Mouse (Mus musculus) fibroblast of lung, adult 2 months (primary cell): Measurements from ENCODE around the gene Arhgap10.

Experiments used
- DNase-seq: peaks from one replicate; pipeline ENCODE4 v3.0.0-alpha.2; 2011; ENCODE audit warnings: low read depth

Gene Arhgap10

DNA sequence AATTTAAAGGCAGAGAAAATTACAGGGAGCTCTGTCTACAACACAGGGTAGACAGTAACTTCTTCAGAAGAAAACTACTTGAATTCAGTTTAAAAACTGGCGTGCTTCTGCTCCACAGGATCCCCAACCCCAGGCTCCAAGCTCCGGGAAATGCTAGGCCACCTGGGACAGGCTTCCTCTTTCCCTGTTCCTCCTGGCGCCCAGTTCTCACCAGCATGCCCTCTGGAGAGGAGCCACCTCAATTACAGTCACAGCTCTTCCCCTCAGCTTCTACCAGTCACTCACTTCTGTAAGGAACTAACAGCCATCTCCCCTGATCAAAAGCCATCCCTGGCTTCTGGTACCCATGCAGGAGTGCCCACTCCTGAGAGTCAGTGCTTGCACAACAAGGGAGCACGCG lies 32.9 kb downstream of the Arhgap10 start:
- no peak for DNase-seq

DNA sequence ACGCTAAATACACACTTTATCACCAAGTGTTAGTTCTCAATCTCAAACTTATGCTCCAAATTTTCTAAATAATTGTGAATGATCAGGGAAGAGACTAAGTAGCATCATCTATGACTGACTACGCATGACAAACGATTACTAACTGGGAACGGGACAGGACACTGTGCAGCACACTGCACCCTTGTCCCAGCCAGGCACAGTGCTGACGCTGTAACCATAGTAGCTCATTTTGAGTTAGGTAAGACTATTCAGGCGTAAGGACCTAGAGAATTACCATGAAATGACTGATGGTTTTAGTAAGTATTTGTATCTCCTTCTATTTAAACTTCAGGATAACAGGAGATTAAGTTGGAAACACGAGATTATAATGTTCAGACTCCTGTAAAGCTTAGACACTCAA lies 33.5 kb downstream of the Arhgap10 start:
- DNase-seq = no peak

DNA sequence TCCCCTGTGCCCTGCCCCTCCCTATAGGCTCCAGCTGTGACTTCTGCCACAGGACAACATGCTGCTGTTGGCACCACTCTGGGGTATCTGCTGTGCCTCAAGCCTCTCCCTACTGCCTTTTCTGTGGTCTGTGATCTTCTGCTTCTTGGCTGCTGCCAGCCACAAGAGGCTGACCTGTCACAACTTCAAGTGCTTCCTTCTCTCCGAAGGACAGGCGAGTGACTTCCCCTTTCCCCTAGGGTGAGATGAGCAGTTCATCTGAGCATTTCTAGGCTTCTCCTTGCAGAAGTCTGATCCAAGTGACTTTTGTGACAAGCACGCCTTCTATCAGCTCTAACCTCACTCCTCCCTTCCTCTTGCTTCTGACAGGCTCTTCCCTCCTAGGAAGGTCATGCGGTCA lies 34.1 kb downstream of the Arhgap10 start:
- no peak for DNase-seq

DNA sequence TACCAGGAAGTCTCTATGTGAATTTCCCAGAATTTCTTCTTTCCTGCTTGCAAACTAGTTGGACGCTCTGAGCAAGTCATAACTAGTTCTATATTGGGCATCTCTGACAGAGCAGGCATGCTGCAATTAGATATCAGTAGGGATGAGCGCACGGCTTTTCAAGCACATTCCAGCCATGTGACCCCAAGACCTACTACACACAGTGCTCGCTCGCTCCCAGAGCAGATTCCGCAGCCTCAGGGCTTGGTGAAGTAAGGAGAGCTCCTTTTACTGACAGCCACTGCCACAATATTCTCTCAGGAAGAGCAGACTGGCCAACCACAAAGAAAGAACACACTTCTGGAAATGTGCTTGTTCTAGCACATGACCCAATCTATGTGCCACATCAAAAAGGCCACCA lies 36.0 kb downstream of the Arhgap10 start:
- DNase-seq = no peak

DNA sequence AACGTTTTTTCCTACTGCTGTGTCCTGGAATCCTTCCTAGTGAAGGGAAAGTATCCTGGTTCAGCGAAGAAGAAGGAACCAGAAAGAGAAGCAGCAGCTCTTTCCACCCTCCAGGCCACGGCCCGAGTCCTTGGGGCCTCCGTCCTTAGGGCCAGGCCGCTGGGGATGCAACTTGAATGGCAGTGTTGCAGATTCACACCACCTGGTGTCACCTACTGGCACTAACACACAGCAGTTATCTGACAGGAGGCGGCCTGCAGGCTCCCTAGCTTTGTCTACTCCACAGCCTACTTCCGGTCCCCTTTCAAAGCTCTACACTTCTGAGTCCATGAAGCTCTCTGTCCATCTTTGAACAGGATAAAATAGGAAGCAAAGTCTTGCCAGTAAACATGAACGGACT lies 37.8 kb downstream of the Arhgap10 start:
- no peak for DNase-seq

DNA sequence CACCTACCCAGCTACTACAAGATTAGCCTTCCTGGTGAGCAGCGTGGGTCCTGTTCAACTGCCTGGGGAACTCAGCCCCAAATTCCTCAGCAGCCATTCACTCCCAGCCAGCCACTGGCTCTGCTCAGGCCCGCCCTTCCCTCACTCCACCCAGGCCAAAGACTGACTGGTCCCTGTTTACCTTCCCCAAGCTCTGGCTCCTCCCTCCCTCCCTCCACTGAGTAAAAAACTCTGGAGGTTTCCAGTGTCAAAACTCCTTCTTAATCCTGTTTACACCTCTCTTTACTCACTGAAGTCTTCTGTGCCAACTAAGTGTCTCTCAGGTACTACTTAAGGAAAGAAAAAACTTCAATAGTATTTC lies 38.9 kb downstream of the Arhgap10 start:
- no peak for DNase-seq

DNA sequence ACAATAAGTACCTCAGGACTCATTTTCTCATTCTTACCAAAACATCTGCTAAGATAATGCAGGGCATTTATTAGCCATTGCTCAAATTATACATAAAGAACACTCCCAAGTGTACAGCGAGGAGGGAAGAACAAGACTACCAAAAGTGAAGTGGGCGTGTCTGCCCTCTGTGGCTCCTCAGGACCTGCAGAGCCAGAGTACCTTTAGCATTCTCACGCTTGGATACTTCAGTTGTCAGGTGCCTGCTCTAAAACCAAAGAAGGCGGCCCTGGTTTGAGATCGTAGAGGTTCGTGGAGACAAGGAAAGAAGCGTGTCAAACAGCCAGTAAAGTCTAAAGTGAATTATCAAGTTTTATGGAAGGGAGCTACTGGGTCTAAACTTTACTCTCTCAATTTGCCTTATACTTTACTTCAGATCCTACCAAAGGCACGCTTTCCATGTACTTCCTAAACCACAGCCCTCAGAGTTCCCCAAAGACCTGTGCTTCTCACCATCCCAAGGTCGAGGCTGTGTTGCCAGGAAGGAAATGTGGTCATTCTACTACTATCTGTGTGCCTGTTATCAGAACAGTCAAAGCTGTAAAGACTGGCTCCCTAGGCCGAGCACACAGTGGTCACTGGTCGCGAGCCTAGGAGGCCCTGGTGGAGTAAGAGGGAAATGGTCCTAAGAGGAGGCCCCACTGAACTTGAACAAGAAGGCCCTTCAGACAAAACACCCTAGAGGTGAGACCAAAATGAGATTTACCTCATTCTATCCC lies 39.4 kb downstream of the Arhgap10 start:
- no peak for DNase-seq

DNA sequence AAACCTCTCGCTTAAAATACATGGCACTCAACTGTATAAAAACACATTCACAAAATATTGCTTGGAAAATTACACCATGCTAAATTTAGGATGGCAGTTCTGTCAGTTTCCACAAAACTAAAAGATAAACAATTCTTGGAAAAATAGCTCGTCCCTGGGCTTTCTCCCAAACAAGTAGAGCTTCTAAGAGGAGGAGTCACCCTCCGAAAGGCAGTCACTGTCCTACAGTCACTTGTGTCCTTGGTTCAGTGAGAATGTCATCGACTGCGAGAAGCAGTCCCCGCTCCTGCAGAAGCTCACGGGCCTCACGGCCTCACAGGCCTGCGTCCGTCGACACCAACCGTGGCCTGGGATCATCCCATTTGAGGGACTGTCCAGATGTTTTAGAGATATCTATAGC lies 40.1 kb downstream of the Arhgap10 start:
- DNase-seq = no peak

DNA sequence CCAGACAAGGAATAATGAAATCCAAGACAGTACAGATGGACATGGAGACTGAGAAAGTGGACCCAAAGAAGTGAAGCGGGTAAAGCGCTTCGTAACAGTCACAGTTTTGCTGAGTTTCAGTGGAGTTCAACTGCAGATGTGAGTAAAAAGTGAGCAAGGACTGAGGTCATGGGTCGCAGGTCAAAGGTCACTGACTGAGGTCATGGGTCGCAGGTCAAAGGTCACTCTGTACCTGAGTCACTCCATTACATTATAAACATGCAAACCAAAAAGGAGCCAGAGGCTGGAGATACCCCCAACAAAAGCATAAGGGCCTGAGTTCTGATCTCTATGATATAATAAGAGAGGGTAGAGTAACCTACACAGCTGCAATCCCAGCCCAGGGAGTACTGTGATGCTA lies 43.1 kb downstream of the Arhgap10 start:
- DNase-seq = no peak

DNA sequence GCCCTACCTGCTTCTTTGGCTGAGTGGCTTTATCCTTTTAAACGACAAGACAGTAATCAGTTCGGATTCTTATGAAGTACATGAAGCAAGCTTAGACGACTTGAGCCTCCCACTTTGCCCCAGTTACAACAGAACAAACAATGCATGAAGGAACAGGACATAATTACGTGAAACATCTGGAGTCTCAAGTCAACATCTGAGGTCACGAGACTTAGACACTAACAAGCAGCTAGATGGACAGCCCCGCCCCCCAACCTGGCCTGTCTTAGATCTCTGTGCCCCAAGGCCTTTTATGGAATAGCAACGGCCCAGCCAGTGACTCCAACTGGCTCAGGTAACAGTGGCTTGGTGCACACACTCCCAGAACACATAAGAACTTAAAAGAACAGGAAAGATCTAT lies 44.0 kb downstream of the Arhgap10 start:
- DNase-seq = no peak

DNA sequence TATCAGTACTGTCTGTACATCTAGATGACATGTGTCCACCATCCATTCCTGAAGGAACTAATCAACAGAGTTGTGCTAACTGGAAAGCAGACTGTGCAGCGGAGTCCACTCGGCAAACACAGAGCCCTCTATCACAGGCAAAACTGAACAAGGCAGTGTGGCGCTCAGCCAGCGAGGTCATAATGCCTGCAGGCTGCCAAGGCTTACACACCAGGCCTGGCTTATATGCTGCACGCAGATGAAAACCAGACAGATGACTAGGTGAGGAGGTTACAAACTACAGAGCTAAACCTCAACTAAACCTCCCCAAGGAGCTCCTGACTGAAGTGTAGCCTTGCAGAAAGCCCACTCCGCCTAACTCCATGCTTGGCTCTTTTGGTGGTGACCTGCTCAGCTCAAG lies 44.4 kb downstream of the Arhgap10 start:
- DNase-seq = peak; percentile 91

DNA sequence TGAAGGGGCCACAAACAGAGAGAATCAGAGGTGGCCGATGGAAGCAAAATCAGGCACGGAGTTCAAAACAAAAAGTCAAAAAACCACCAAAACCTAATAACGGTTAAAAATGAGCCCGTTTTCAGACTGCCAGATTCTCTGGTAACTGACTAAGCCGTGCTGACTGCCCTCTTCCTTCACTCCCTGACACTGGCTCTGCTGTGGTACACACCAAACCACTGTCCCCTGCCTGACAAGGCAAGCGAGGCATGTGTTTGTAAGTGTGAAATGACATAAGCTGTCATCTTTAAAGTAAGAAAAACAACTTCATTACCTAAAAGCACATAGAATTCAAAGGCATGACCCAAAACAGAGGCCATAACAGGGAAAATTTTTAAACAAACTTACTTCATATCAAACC lies 56.4 kb downstream of the Arhgap10 start:
- DNase-seq = no peak

DNA sequence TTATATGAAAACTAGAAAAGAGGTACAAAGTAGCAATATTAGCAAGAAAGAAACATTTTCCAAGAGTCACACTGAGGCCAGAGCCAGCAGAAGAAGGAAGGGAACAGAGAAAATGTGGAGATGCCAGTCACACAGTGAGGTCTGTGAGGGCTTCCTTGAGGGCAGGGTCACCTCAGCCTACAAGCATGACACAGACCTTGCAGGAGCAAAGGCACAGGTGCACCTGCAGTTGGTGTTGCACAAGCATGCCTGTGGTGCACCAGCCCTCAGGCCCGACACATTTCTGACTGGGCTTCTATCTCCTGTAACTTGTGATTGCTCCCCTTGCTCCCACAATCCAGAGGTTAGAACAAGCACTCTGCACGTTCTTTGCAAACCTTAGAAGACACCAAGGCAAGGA lies 57.4 kb downstream of the Arhgap10 start:
- no peak for DNase-seq

DNA sequence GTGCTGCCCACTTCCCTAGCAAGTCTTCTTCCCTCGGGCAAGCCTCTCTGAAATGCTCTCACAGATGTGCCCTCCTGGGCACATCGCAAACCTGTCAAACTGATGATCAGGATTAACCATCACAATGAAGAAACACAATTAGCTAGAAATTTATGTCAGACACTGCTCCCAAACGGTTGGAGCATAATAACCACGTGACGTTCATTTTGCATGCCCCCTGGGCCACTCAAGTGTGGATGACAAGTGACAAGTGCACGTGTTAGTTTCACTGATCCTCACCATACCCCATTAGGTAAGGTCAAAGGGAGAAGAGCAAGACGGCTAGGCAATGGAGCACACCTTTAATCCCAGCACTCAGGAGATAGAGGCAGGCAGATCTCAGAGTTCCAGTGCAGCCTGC lies 58.1 kb downstream of the Arhgap10 start:
- no peak for DNase-seq

DNA sequence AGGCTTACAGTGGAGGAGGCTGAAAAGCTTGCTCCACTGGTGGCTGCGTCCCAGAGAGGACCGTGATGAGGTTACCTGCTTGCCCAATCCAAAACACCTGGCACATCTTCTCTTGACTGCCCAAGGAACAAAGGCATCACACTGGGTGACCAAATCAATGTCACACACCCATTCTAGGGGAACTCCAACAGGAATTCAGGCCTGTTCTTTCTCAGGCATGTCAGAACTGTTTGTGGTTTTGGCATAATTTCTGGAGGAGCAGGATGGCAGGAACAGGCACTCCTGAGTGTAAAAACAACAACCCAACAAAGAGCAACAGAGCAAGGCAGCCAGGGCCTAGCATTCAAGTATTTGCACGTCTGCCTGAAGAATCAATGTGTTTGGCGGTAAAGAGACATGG lies 59.2 kb downstream of the Arhgap10 start:
- peak; percentile 36 for DNase-seq

DNA sequence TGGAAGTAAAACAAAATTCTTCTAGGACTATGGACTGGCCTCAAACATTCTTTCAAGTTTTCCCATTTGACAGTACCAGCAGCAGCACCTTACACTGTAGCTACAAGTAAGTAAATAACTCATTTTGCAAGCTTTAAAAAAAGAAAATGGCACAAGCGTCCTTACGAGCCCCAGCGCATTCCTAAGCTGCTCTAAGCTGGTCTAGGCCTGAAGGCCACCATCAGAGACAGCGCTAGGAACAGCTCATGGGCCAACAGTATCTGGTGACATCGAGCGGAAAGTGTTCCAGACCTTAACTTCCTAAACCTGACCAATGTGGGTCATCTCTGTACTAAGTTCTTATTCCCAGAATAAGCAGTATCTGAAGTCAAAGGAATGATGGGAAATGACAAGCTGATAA lies 61.5 kb downstream of the Arhgap10 start:
- DNase-seq = no peak

DNA sequence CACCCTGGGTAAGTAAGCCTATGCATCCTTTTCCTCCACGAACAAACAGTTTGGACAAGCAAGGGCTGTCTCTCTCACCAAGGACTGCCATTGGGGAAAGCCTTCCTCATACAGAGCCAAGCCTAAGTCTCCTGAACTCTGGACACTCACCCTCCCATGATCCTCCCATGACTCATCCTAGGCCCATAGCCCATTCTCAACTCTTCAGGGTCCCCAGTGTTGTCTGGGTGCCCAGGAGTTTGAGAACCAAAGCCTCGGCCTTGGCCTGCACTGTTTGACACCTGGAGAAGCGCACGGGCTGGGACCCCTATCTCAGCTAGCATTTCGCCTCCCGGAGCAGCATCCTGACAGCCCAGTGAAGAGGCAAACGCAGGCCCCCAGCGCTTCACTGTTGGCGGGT lies 63.9 kb downstream of the Arhgap10 start:
- no peak for DNase-seq

DNA sequence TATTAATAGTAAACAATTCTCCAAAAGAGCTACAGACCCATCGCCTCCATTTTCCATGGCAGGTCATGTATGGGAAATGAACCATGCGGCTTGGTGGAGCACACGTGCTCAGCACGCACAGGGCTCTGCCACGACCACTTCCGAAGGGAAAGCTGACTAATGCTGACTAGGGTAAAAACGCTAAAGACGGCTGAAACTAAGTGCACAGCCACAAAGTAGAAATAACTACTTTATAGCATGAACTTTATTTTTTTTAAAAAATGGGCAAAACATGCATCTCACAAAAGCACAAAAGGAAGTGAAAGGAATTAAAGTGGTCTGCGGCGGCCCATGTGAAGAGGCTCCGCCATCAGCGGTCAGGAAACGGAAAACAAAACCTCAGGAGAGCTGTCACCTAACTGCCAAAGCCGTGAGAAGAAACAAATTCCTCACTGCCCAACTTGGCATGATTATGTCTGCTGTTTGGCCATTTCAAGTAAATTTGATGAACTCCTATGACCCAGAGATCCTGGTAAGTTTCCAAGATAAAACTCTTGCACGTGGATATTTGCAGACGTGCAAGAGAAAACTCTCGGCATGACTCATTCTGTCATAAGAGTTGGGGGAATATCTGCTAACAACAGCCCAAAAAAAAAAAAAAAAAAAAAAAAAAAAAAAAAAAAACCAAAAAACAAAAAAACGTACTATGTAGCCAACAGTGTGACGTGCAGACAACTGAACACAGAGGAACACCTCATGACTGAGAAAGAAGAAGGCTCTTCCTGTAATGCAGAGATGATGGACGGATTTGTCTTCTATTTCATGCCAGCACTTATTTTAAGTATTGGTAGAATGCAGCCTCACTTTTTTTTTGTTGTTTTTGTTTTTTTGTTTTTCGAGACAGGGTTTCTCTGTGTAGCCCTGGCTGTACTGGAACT lies 66.0 kb downstream of the Arhgap10 start:
- peak; percentile 70 for DNase-seq

DNA sequence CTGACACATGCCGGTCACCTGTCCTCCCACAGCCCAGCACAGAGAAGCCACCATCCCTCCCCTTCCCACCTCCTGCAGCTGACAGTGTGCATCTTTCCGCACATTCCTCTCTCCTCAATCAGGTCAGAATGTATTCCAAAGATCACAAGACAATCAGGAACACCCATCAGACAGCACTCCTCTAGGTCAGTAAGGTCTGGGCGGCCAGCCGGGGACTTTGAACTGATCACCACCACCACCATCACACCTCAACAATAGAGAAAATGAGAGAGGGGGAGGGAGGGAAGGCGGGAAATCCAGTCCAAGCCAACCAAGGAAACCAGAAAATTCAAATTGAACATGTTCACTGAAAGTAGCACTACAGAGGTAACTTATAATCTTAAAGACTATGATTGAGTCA lies 66.7 kb downstream of the Arhgap10 start:
- no peak for DNase-seq

DNA sequence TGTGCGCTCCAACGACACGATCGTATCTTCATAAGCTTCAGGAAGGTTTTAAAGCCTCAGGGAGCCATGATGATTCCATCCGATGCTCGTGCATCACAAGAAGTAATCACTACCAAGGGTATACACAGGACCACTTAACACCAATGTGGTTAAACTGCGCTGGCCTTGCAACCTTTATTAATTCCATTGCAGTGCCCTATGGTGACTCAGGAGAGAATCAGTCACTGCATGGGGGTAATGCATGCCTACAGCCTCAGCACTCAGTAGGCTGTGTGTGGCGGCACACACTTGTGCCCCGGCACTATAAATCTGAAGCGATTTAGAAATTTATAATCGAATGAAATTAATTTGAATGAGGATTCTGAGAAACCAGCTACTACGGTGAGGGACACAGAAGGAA lies 71.5 kb downstream of the Arhgap10 start:
- no peak for DNase-seq

DNA sequence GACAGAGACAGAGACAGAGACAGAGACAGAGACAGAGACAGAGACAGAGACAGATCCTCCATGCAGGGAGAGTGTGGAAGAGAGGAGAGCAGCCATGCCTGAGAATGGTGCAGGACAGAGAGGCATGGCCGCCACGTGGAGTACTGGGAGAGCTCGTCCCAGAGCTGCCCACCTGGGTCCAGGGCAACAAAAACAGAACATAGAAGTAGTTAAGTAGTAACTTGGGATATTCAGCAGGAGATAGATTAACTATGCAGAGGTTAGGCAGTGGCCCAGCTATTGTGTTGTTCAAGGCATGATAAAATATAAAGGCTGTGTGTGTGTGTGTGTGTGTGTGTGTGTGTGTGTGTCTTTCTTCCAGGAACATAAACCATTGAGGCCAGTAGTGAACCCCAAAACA lies 72.1 kb downstream of the Arhgap10 start:
- no peak for DNase-seq

DNA sequence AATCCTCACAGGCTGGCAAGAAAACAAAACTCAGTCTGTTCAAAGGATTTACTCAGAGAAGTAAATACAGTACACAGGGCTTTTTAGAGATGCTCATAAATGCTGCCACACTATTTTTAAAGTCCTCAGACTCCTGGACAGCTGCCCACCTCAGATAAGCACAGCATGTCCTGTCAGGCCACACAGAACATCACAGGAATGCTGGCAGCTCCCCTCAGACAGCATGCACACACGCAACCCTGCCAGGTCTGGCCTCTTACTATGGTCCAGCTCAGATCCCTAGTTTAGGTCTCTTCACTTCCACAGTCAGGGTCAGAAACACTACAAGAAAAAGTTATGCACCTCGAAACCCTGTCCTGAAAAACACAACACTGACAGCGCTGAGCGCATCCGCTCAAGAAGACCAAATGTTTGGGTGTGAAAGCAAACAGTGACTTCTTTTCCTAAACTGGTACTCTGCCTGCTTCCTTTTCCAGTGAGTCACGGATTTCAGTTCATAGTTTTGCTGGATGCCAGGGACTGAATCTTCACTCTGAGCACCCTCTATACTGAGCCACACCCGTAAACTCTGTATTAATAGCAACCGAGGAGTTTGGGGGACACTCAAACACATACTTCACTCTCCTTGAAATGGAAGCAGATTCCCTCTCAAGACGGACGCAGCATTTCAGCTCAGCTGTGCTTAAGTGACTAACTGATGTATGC lies 73.4 kb downstream of the Arhgap10 start:
- DNase-seq = no peak

DNA sequence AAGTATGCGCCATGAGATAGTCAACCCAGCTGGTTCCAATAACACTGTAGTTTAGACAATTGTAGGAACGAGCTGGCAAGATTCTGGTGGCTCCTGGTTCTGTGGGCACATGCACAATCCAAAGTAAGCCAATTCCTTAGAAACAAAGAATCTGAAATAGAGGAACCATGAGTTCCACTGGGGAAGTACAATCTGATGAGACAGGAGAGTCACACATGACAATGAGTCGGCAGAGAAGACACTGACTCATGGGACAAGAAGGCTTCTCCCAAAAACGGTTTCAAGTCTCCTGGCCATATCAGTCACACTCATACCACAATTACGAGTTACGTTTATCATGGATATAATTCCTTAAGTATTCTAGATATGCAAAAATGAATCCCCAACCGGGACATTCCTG lies 75.3 kb downstream of the Arhgap10 start:
- DNase-seq = no peak
